Mouse (Mus musculus) ES-Bruce4 (cell line): ENCODE measurements around the gene Tspoap1.

Experiments
- CTCF ChIP-seq: IDR thresholded peaks from one replicate; pipeline ENCODE4 v1.8.1; 2011; ENCODE audit warnings: low read depth, low read length
- EP300 ChIP-seq: IDR thresholded peaks from 2 replicates; pipeline ENCODE4 v1.6.1; 2011; ENCODE audit warnings: low read depth, low read length; ENCODE audit not compliant: insufficient read depth
- POLR2A ChIP-seq: IDR thresholded peaks from one replicate; pipeline ENCODE4 v1.8.1; 2011; ENCODE audit warnings: low read length; ENCODE audit not compliant: insufficient read depth

DNA sequence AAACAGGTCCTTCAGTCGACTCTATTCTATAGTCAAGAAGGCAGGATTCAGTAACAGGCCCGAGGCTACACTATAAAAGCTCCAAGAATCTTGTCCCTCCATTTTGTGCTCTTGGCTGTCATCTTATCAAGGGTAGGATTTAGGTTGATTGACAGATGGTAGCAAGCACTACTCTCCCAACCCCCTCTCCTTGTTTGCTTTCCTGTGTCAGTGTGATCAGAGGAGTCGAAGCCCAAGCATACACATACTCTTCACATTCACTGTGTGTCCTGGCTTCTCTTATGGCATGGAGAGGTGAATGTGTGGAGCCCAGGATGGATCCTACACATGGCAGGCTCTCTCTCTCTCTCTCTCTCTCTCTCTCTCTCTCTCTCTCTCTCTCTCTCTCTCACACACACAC lies 9.8 kb upstream of the Tspoap1 start:
- TF ChIP-seq CTCF: no peak
- TF ChIP-seq POLR2A: no peak
- no peak for TF ChIP-seq EP300
